13 mouse cellular contexts compared by ENCODE assay signal in the genomic region with DNA sequence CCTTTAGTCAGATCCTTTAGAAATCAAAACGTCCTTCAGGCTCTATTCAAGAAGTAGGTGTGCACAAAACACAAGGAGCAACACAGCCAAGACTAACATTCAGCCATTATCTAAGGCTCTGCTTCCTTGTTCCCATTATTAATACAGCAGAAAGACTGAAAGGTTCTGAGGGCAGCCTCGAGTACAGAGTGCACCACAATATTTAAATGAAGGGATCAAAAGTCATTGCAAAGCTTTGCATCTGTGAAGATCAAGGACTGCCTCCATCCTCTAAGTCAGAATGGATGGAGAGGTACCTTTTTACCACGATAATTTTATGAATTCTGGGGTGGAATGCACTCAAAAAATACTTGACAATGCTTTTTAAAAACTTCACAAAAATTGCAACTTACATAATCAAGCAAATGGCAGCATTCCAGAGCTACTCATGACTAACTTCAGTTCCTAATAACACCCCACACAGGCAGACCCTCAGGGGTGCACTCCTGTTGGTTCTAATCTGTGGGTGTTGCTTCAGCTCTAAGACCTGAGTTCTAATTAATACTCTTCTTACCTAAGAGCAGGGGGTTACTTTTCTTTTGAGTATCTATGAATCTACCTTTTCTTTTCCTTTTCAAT.
"Had no signal": no experiment of that assay in that cellular context is flagged by ENCODE, and none has a peak within 500 bp of the region (broad histone marks: within the 10 kb centered on the region; RNA-seq: fewer than 3 reads in every experiment).

No protein-coding gene starts in this region.

- H3K27ac ChIP-seq: limb, embryonic 15.5 days; liver, embryonic 12.5 days; lung, embryonic 15.5 days; neural tube, embryonic 15.5 days; stomach, embryonic 15.5 days had no signal

- H3K4me1 ChIP-seq: limb, embryonic 15.5 days; liver, embryonic 12.5 days; neural tube, embryonic 15.5 days; stomach, embryonic 15.5 days had no signal

- H3K4me2 ChIP-seq: limb, embryonic 15.5 days; liver, embryonic 12.5 days; lung, embryonic 15.5 days; neural tube, embryonic 15.5 days; stomach, embryonic 15.5 days had no signal

- DNase-seq: kidney, adult 11 months; kidney, postnatal 10 days; midbrain, embryonic 14.5 days; right cerebral cortex, adult 18-20 months; right cerebral cortex, postnatal 4 days; thymus, adult 2 months; thymus, postnatal 25 days had no signal

- H3K9me3 ChIP-seq: limb, embryonic 15.5 days; liver, embryonic 12.5 days; lung, embryonic 15.5 days; neural tube, embryonic 15.5 days; stomach, embryonic 15.5 days had no signal

- H3K4me3 ChIP-seq: limb, embryonic 15.5 days; liver, embryonic 12.5 days; lung, embryonic 15.5 days; myocyte; neural tube, embryonic 15.5 days; stomach, embryonic 15.5 days had no signal

- ATAC-seq: liver, embryonic 12.5 days had no signal

- H3K9ac ChIP-seq: limb, embryonic 15.5 days; liver, embryonic 12.5 days; lung, embryonic 15.5 days; neural tube, embryonic 15.5 days; stomach, embryonic 15.5 days had no signal

- H3K27me3 ChIP-seq: limb, embryonic 15.5 days; liver, embryonic 12.5 days; lung, embryonic 15.5 days; neural tube, embryonic 15.5 days; stomach, embryonic 15.5 days had no signal
